ENCODE assay signal across 27 mouse cellular contexts in the genomic region with DNA sequence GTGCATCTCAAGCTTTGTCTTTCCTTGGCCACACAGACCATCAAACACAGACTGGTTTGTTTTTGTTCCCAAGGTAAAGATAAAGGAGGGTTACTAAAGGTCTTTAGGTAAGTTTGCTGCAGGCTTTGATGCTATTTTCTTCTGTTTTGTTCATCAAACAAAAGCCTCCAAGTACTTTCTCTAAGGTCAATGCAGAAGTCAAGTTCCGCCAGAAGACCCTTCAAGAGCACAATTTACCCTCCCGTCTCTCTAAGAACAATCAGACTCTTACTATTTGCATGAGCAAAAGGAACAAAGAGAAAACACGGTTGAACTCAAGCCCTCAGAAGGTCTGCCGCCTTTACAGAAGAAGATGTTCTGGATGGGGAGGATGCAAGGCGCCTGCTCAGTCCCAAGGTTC.
"Had no signal": no experiment of that assay in that cellular context is flagged by ENCODE, and none has a peak within 500 bp of the region (broad histone marks: within the 10 kb centered on the region; RNA-seq: fewer than 3 reads in every experiment).

No protein-coding gene starts in this region.

- ATAC-seq: hindbrain, embryonic 16.5 days; inflammation-experienced regulatory T-cells, adult 6 months; intestine, embryonic 15.5 days; intestine, postnatal 0 days had no signal

- H3K4me3 ChIP-seq: gastrocnemius, adult 2 months; heart, adult 2 months; heart, embryonic 12.5 days; hindbrain, embryonic 10.5 days; hindbrain, embryonic 12.5 days; intestine, embryonic 15.5 days; layer of hippocampus, adult 2 months; left cerebral cortex, adult 2 months; limb, embryonic 10.5 days; limb, embryonic 12.5 days; liver, embryonic 13.5 days; liver, embryonic 15.5 days had no signal

- H3K4me2 ChIP-seq: heart, embryonic 12.5 days; hindbrain, embryonic 12.5 days; hindbrain, embryonic 14.5 days; intestine, embryonic 15.5 days; limb, embryonic 12.5 days; liver, embryonic 11.5 days; liver, embryonic 13.5 days; liver, embryonic 15.5 days had no signal

- H3K27me3 ChIP-seq: heart, embryonic 12.5 days; intestine, embryonic 15.5 days; limb, embryonic 12.5 days; liver, embryonic 13.5 days; liver, embryonic 15.5 days had no signal

- DNase-seq: gastrocnemius, adult 2 months; gastrocnemius, postnatal 10 days; gastrocnemius, postnatal 25 days; heart, adult 2 months; heart, postnatal 10 days; heart, postnatal 4 days; kidney, adult 18-20 months; kidney, adult 8-10 months; kidney, postnatal 10 days; kidney, postnatal 25 days; kidney, postnatal 4 days; liver; liver, embryonic 13.5 days had no signal

- H3K4me1 ChIP-seq: intestine, embryonic 15.5 days; liver, embryonic 13.5 days; liver, embryonic 15.5 days had no signal

- H3K9me3 ChIP-seq: heart, embryonic 12.5 days; hindbrain, embryonic 10.5 days; hindbrain, embryonic 12.5 days; intestine, embryonic 15.5 days; limb, embryonic 10.5 days; limb, embryonic 12.5 days; liver, embryonic 13.5 days; liver, embryonic 15.5 days had no signal

- H3K9ac ChIP-seq: heart, embryonic 12.5 days; hindbrain, embryonic 12.5 days; hindbrain, embryonic 14.5 days; intestine, embryonic 15.5 days; limb, embryonic 12.5 days; liver, embryonic 13.5 days; liver, embryonic 15.5 days had no signal

- H3K27ac ChIP-seq: gastrocnemius, adult 2 months; heart, adult 2 months; hindbrain, embryonic 10.5 days; hindbrain, embryonic 12.5 days; hindbrain, embryonic 14.5 days; intestine, embryonic 15.5 days; layer of hippocampus, adult 2 months; left cerebral cortex, adult 2 months; limb, embryonic 10.5 days; limb, embryonic 12.5 days; liver, embryonic 13.5 days; liver, embryonic 15.5 days had no signal

- H3K36me3 ChIP-seq: heart, embryonic 12.5 days; hindbrain, embryonic 10.5 days; hindbrain, embryonic 12.5 days; intestine, embryonic 15.5 days; limb, embryonic 10.5 days; limb, embryonic 12.5 days; liver, embryonic 13.5 days; liver, embryonic 15.5 days had no signal
